Mouse (Mus musculus) right cerebral cortex, postnatal 36 days (tissue): Measurements from ENCODE around the gene Cyp2c23.

Source experiments
- DNase-seq, 2 experiments: peaks; one replicate each; pipeline ENCODE4 v3.0.0; 2022; ENCODE audit warnings: low spot score in 2 of 2, mixed read lengths in 1 of 2

Gene Cyp2c23

GRCm38 (mm10) chr19:44024921-44025585 lies 4.0 kb downstream of the Cyp2c23 start:
- DNase-seq, result no peak

DNA sequence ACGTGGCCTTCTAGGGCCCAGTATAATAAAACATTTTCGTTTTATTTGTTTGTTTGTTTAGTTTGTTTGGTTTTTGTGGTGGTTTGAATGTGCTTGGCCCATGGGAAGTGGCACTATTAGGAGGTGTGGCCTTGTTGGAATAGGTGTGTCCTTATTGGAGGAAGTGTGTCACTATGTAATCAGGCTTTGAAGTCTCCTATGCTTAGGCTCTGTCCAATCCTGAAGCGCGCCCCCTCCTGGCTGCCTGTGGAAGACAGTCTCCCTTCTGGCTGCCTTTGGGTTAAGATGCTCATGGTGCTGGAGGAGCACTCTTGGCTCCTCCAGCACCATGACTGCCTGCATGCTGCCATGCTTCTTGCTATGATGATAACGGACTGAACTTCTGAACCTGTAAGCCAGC lies 5.9 kb downstream of the Cyp2c23 start:
- no peak for DNase-seq

GRCm38 (mm10) chr19:44021502-44021901 lies 7.5 kb downstream of the Cyp2c23 start:
- no peak for DNase-seq

DNA sequence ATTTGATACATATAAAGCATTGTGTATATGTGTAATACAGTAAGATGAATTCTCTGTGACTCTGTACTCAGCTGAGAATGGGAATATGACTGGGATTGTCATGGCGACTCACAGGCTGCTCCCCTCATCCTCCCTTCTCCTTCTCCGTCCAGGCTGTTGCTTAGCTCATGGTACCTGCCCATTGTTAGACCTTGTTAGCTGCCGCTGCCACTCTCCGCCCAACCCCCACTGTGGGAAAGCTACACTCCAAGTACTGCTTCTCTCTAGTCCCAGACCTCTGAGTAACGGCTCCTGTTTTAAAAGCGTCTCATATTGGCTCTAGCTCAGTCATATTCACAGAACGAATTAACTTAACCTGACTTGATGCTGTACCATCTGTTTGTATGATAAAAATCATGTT lies 9.3 kb downstream of the Cyp2c23 start:
- DNase-seq, result no peak

DNA sequence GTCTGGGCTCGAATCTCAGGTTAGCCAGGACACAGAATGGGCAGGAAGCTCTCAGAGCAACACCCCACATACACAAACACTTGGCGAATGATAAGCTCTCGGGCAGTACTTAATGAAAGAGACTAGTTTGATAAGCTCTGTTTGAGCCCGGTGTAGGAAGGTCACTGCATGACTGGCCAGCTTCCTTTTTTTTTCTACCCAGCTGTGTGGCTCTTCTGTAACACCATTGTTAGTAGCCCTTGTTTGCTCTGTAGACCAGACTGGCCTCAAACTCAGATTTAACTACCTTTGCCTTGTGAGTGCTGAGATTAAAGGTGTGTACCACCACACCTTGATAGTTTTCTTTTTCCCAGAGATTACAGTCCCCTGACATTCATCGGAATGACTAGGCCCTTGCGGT lies 15.1 kb downstream of the Cyp2c23 start:
- no peak for DNase-seq

GRCm38 (mm10) chr19:44008784-44009183 lies 20.2 kb downstream of the Cyp2c23 start:
- no peak for DNase-seq

GRCm38 (mm10) chr19:44007186-44007585 lies 21.8 kb downstream of the Cyp2c23 start:
- DNase-seq, result peak; percentile 43 to 65

- DNase-seq, result no peak
Observed at GRCm38 (mm10) chr19:44005025-44005424, 24.0 kb downstream of the Cyp2c23 start.

DNA sequence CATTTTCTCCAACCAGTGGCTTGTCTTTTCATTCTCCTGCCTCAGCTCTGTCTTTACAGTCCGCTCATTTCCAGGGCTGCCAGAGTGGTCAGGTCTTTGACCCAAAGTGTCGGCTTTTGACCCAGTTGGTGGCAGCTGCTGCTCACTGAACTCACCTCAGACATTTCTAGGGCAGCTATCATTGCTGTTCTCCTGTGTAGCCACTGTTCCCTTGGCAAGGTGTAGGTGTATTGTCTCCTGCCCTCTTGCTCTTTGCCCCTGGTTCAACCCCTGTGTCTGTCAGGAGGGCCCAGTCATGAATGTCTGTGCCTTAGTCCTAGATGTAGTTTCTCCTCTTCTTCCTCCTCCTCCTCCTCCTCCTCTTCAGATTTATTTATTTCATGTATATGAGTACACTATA lies 24.7 kb downstream of the Cyp2c23 start:
- no peak for DNase-seq

DNA sequence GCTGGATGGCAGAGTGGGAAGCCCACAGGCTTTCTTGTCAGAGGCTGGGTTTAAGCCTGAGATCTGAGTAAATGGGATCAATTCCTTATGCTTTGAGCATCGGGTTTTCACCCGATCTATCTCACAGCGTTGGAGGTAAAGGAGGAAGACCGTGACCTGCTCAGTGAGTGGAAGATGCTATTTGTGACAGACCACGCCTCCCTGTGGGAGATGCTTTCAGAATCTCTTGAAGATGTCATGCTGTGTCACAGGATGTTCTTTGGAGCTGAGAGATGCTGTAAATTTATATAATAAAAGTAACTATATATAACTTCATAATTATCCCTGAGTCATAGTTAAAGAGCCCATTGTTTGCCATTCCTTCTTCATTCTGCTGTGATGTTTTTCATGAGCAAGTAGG lies 28.3 kb downstream of the Cyp2c23 start:
- peak; percentile 28 to 42 for DNase-seq

GRCm38 (mm10) chr19:44000061-44000460 lies 28.9 kb downstream of the Cyp2c23 start:
- DNase-seq, result no peak

DNA sequence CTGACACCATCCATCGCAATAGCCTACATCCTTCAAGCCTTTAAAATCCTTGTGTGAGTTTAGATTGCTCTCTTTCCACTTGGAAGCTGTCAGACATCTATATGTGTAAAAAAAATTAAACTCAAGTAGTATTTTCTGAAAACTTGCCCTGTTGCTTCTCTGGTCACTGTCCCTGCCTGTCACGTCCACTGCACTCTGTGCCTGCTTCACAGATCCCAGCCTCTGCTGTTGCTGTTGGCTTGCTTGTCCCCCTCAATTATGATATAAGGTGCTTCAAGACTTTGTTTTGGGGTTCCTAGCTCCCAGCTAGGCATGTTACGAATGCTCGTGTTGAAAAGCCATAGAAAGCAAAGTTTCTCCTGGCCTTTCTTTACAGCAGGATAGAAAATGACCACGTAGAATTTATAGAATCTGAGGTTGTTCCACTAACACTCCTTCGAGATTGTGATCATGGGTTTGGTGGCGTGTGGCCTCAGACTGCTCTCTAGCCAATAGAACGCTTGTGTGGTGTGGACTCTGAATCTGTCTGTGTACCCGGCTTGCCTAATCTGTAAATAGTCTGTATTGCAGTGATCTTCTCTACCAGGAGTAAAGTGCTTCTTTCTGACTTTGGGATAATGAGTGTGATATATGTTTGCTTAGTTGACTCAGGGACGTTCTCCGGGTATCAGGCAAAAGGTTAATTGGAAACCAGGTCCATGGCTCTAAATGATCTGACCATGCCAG lies 30.0 kb downstream of the Cyp2c23 start:
- no peak for DNase-seq

DNA sequence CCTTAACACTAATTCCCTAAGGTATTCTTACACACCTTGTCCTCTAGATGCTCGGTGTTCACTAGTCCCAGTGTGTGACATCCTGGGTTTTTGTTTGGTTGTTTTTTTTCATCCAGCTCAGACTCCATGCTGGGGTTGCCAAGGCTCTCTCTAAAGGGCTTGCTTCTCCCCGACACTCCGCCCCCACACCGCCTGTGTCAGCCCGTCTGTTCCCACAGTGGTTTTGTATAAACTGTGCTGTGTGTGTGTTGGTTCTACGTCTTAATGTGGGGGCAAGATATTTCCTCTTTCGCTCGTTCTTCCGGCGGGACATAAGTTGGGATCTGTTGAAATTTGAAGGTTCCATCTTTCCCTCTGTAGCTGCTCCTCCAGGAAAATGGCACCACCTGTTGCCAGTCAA lies 30.9 kb downstream of the Cyp2c23 start:
- peak; percentile 47 to 69 for DNase-seq

- no peak for DNase-seq
Observed at GRCm38 (mm10) chr19:43995427-43995826, 33.6 kb downstream of the Cyp2c23 start.

DNA sequence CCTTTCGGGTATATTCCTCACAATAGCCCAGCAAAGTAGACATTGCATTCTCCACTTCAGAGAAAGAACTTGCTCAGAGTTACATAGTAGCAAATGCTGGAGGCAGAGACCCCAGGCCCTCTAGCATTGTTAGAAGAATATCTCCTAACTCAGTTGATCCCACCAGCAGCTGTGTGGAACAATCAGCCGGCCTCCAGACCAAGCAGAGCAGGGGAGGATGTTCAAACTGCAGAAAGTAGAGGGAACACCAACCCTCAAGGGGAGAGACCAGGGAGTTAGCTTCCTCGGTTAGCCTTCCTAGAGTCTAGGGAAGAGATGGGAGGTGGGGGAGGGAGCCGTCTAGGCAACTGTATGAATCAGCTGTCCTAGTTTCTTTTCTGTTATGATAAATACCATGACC lies 36.5 kb downstream of the Cyp2c23 start:
- DNase-seq, result no peak

DNA sequence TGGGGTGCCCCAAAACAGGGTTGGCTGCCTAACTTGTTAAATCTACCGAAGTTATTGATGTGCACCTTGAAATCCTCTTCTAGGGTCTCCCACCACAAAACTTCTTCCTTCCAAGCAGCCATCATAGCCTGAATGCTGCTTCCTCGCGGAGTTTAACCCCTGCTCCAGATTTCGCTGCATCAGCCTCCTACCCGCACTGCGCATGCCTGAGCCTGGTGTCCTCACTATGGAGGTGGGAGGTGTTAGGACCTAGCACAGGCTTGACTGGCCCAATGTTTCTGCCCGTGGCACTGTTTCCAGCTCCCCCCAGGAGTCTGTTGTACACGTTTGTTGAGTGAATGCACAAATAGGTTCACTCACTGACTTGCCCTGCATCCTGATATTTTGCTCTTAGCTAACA lies 38.6 kb downstream of the Cyp2c23 start:
- no peak for DNase-seq

- DNase-seq, result no peak
Observed at GRCm38 (mm10) chr19:43986069-43986794, 42.8 kb downstream of the Cyp2c23 start, which contains the start of gene Cpn1. TSS of gene Cpn1 (minus strand) at chr19:43986556.

GRCm38 (mm10) chr19:43981992-43982391 lies 47.0 kb downstream of the Cyp2c23 start:
- no peak for DNase-seq

DNA sequence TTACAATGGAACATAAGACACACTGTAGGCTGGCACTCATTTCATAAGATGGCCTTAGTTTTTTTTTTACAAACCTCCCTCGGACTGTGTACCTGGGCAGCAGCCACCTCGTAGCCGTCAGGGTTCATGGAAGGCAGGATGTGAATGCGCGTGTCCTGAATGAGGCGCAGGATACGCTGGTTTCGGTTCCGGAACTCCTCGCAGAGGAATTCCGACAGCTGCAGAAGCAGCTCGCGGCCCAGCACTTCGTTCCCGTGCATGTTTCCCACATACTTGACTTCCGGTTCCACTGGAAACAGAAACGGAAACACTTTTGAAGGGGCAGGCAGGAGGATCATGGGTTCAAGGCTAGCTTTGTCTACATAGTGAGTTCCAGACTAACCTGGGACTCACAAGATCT lies 48.3 kb downstream of the Cyp2c23 start:
- no peak for DNase-seq

DNA sequence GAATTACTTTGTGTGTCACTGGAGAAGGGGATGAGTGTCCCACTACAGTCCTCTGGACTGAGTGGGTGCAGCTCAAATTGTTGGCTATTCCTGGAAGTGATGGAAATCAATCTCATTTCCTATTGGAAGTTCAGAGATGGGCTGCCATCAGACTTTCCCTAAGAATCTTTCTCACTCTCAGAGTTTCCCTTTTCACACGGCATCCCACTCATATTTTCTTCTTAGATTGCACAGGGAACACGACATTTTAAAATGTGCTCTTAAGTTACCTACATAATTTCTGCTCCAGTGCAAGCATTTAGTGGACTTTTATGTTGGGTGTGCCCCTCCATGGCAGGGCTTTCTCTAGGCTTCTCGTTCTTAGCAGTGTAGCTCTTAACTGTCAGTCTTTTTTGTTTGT lies 51.2 kb downstream of the Cyp2c23 start:
- no peak for DNase-seq

DNA sequence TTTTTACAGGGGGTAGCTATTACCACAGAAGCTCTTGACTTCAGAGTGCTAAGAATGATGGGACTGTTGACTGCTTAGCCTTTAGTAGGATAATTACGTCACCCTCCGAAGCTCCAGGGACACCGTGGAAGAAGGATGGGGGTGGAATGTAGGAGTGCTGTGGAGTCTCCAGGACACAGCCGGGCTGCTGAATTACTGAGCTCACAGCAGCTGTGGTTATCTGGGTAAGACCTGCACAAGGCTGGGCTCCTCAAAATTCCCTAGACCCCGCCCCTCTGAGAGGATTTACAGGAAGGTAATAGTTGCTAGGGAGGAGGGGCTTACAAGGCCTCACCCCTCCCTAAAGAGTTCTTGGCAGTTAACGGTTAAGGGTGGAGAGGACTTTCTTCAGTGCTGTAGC lies 52.3 kb downstream of the Cyp2c23 start:
- DNase-seq, result no peak

GRCm38 (mm10) chr19:43974221-43974620 lies 54.8 kb downstream of the Cyp2c23 start:
- DNase-seq, result no peak

GRCm38 (mm10) chr19:43973711-43974110 lies 55.3 kb downstream of the Cyp2c23 start:
- no peak for DNase-seq
